Mouse (Mus musculus): ENCODE results near the gene Ccnd2.

GRCm38 (mm10) chr6:127177962-127178361, 26.0 kb upstream of the Ccnd2 start:
- TF ChIP-seq CTCF (IDR thresholded peaks at IDR 0.05; ENCODE audit: extremely low read depth, insufficient read length, insufficient replicate concordance, low read depth, low read length) (no peak), POLR2A (IDR thresholded peaks at IDR 0.05; ENCODE audit: low read depth, low read length) (no peak)

Measured in small intestine, adult 2 months (tissue).